Mouse (Mus musculus) adrenal gland, postnatal 10 days (tissue): ENCODE measurements around the gene Slc24a2. TPM values are rescaled to one million over a fixed set of nuclear protein-coding genes. Genes with fewer than 3 reads are reported as not detected.

Experiments
- DNase-seq: peaks from one replicate; pipeline ENCODE4 v3.0.0; 2021; ENCODE audit warnings: mixed read lengths
- total RNA-seq, 2 experiments: library from RNA; stranded (reverse); gene quantifications; 2 replicates each; pipeline ENCODE4 v1.2.3; 2021

The Slc24a2 gene
- total RNA-seq, 2 experiments from 2014 or later, result 12.3 to 14.7 TPM

DNA sequence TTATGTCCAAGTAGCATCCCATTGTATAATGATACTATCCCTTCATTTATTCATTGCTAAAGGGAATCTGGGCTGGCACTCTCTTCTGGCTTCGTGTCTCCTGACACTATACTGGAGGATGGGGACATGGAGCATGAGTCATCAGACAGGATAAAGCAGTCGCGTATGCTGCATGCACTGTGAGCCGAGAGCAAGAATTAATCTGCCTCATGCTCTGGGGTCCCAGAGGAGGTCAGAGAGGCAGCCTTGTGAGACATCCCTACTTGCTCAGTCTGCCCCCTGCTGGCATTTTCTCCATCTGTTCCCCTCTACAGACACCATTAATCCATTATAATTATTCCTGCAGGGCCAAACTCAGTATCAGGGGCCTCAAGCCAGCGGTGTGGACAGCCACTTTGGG is 276.8 kb downstream of the Slc24a2 start:
- no peak for DNase-seq

DNA sequence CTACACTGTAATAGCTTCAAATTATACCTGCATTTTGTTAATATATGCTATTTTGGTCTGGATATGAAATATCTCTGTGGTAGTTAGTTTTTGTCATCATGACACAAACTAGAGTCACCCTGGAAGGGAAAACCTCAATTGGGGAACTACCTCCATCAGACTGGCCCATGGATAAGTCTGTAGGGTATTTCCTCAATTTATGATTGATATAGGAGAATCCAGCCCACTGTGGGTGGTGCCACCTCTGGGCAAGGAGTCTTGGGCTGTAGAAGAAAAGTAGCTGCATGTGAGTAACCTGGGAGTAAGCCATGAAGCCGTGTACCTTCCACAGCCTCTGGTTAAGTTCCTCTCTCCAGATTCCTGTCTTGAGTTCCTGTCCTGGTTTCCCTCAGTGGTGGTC is 281.5 kb downstream of the Slc24a2 start:
- no peak for DNase-seq

DNA sequence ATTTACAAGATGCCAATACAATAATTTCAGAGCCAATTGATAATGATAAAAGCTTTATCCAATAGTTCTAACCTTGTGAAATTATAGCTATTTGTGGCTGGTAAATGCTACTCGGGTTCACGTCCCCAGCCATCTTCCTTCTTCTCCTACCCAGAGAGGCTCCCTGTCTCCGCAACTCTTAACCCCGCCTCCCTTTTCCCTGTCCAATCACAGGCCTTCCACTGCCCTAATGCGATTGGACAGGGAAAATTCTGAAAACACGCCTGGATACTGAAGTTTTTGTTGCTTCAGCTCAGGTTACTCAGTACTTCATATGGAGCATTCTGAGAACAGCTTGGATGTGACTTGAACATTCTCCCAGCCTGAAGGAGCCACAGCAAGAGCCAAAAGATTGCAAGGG is 287.0 kb downstream of the Slc24a2 start:
- no peak for DNase-seq

DNA sequence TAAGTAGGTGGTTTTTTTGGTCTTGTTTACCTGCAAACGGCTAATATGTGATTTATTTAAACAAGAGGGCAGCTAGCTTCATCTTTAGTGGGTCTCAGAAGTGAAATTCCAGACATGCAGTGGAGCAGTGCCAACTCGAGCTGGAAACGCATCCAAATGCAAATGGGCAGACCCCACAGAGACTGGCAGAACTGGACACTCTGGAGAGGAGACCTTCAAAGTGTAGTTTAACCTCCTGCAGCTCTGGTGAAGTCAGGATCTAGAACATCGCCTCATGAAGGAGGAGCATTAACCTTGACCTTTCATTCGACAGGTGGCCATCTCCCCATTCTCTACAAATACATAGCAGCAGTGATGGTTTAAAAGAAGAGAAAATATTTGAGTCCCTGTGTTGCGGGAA is 287.6 kb downstream of the Slc24a2 start:
- DNase-seq, result no peak

DNA sequence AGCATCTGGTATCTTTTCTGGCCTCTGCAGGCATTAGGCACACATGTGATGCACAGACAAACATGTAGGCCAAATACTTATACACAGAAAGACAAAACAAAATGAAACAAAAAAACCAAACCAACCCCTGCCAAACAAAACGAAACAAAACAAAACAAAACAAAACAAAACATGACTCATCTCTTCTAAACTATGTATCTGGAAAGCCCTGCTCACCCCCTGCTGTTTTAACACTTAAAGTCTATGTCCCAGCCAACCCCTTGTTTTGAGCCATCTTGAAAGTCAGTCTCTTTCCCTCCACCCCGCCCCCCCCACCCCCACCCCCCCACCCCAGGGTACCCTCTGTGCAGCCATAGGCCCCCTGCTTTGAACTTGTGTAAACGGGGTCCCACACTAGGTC is 293.6 kb downstream of the Slc24a2 start:
- DNase-seq, result no peak

DNA sequence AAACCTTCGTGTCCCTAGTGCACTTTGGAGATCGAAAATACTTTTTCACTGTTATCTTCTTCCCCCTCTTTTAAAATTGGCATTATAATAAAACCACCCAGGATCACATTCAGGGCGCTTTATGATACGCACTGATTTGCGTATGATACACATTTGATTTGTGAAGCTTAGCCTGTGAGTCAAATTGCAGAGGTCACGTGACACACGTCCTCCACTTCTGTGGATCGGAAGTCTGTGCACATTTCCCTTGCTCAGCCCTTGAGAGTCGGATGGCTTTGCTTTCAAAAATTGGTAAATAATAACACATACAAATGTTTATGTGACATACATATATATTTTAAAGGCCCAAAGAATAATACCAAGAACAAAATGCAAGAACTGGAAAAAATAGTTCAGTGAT is 294.1 kb downstream of the Slc24a2 start:
- DNase-seq, result no peak
